Mouse (Mus musculus) ES-E14 (cell line): ENCODE measurements around the gene Foxp1.

ENCODE experiments used
- CHD2 ChIP-seq: IDR thresholded peaks from 2 replicates; pipeline ENCODE4 v1.6.1; 2014; ENCODE audit warnings: mild to moderate bottlenecking, low read depth, low read length, inconsistent platforms
- ZNF384 ChIP-seq: IDR thresholded peaks from 2 replicates; pipeline ENCODE4 v1.6.1; 2012; ENCODE audit warnings: low read depth, low read length, inconsistent platforms

DNA sequence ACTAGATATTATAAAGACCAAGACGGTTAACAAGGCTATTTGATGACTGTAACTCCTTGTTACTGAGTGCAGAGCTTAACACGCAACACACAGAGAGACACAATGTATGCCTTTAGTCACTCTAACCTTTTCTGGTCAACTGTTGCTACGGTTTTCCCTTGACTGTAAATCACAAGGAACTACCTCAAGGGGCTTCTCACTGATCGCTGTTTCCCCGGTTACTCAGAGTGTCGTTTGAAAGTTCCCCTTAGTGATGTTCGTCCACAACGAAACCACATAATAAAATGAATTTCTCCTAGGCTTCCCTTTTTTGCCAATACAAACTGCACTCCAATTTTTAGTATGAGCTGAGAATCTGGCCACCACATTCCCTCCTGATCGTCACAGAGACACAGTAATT lies 497.9 kb downstream of the Foxp1 start:
- TF ChIP-seq ZNF384 (no peak), CHD2 (no peak)
